Mouse (Mus musculus): ENCODE results near the gene Chchd3. TPM values are rescaled to one million over a fixed set of nuclear protein-coding genes. Genes with fewer than 3 reads are reported as not detected.

Gene Chchd3
- polyA plus RNA-seq, 1 experiment from 2014 or later = 124 TPM

- no peak overlapping the region for H3K4me2 ChIP-seq (replicated peaks; ENCODE audit: low read depth, low read length)
- no peak overlapping the region for H3K27ac ChIP-seq (ENCODE audit: low read depth, low read length)
- no peaks in the 10 kb centered on the region for H3K36me3 ChIP-seq (ENCODE audit: control insufficient read depth, insufficient read depth, low read length)
- ATAC-seq (ENCODE audit: low FRiP score, low TSS enrichment) = no peak
- H3K9ac ChIP-seq (ENCODE audit: low read depth, low read length) = no peak overlapping the region
- WGBS = 68% methylated on average over 5 of the region's 5 CpGs
- no peak overlapping the region for H3K4me3 ChIP-seq (ENCODE audit: low read length)
- H3K27me3 ChIP-seq (ENCODE audit: control insufficient read depth, insufficient read depth, low read length) = no peaks in the 10 kb centered on the region
- H3K9me3 ChIP-seq (ENCODE audit: control insufficient read depth, low read length) = no peaks in the 10 kb centered on the region
- H3K4me1 ChIP-seq (ENCODE audit: control insufficient read depth, insufficient read depth, low read length) = peaks cover 14% of the 10 kb centered on the region; the same call in 1 of the 2 replicates
Measured at GRCm38 (mm10) chr6:32959816-32960550, 100.1 kb downstream of the Chchd3 start.

- Histone ChIP-seq H3K9ac (ENCODE audit: low read depth, low read length) (no peak overlapping the region), H3K4me1 (ENCODE audit: control insufficient read depth, insufficient read depth, low read length) (peaks cover 5% of the 10 kb centered on the region; the same call in 1 of the 2 replicates)
- WGBS = 89% methylated on average over 3 of the region's 3 CpGs
Measured at GRCm38 (mm10) chr6:32955481-32955880, 104.6 kb downstream of the Chchd3 start.

GRCm38 (mm10) chr6:32950973-32951372, 109.1 kb downstream of the Chchd3 start:
- ATAC-seq (ENCODE audit: low FRiP score, low TSS enrichment) = no peak
- Histone ChIP-seq H3K36me3 (ENCODE audit: control insufficient read depth, insufficient read depth, low read length) (no peaks in the 10 kb centered on the region), H3K4me2 (replicated peaks; ENCODE audit: low read depth, low read length) (no peak overlapping the region), H3K9ac (ENCODE audit: low read depth, low read length) (no peak overlapping the region), H3K4me3 (ENCODE audit: low read length) (no peak overlapping the region), H3K27me3 (ENCODE audit: control insufficient read depth, insufficient read depth, low read length) (no peaks in the 10 kb centered on the region), H3K9me3 (ENCODE audit: control insufficient read depth, low read length) (no peaks in the 10 kb centered on the region), H3K27ac (ENCODE audit: low read depth, low read length) (no peak overlapping the region), H3K4me1 (ENCODE audit: control insufficient read depth, insufficient read depth, low read length) (no peaks in the 10 kb centered on the region)
- 80% methylated on average over 4 of the region's 4 CpGs for WGBS

More at GRCm38 (mm10) chr6:32955481-32955880, 104.6 kb downstream of the Chchd3 start:
- no peak for ATAC-seq (ENCODE audit: low FRiP score, low TSS enrichment)
- Histone ChIP-seq H3K27me3 (ENCODE audit: control insufficient read depth, insufficient read depth, low read length) (no peaks in the 10 kb centered on the region), H3K27ac (ENCODE audit: low read depth, low read length) (no peak overlapping the region), H3K4me2 (replicated peaks; ENCODE audit: low read depth, low read length) (no peak overlapping the region), H3K36me3 (ENCODE audit: control insufficient read depth, insufficient read depth, low read length) (no peaks in the 10 kb centered on the region), H3K4me3 (ENCODE audit: low read length) (no peak overlapping the region), H3K9me3 (ENCODE audit: control insufficient read depth, low read length) (no peaks in the 10 kb centered on the region)

GRCm38 (mm10) chr6:32949702-32950101, 110.4 kb downstream of the Chchd3 start:
- Histone ChIP-seq H3K4me1 (ENCODE audit: control insufficient read depth, insufficient read depth, low read length) (no peaks in the 10 kb centered on the region), H3K4me3 (ENCODE audit: low read length) (no peak overlapping the region), H3K27me3 (ENCODE audit: control insufficient read depth, insufficient read depth, low read length) (no peaks in the 10 kb centered on the region), H3K27ac (ENCODE audit: low read depth, low read length) (no peak overlapping the region), H3K4me2 (replicated peaks; ENCODE audit: low read depth, low read length) (no peak overlapping the region), H3K36me3 (ENCODE audit: control insufficient read depth, insufficient read depth, low read length) (no peaks in the 10 kb centered on the region), H3K9me3 (ENCODE audit: control insufficient read depth, low read length) (no peaks in the 10 kb centered on the region), H3K9ac (ENCODE audit: low read depth, low read length) (no peak overlapping the region)
- WGBS = 93% methylated on average over 3 of the region's 3 CpGs
- ATAC-seq (ENCODE audit: low FRiP score, low TSS enrichment) = no peak

- Histone ChIP-seq H3K36me3 (ENCODE audit: control insufficient read depth, insufficient read depth, low read length) (no peaks in the 10 kb centered on the region), H3K27me3 (ENCODE audit: control insufficient read depth, insufficient read depth, low read length) (no peaks in the 10 kb centered on the region), H3K4me3 (ENCODE audit: low read length) (no peak overlapping the region), H3K4me2 (replicated peaks; ENCODE audit: low read depth, low read length) (no peak overlapping the region), H3K4me1 (ENCODE audit: control insufficient read depth, insufficient read depth, low read length) (no peaks in the 10 kb centered on the region), H3K9me3 (ENCODE audit: control insufficient read depth, low read length) (no peaks in the 10 kb centered on the region), H3K27ac (ENCODE audit: low read depth, low read length) (no peak overlapping the region), H3K9ac (ENCODE audit: low read depth, low read length) (no peak overlapping the region)
- ATAC-seq (ENCODE audit: low FRiP score, low TSS enrichment) = no peak
- WGBS = 44% methylated on average over 6 of the region's 6 CpGs
Measured at GRCm38 (mm10) chr6:32947225-32947624, 112.8 kb downstream of the Chchd3 start.

GRCm38 (mm10) chr6:32944956-32945355, 115.1 kb downstream of the Chchd3 start:
- H3K9ac ChIP-seq (ENCODE audit: low read depth, low read length) = no peak overlapping the region
- no peak overlapping the region for H3K4me2 ChIP-seq (replicated peaks; ENCODE audit: low read depth, low read length)
- ATAC-seq (ENCODE audit: low FRiP score, low TSS enrichment) = no peak
- H3K27ac ChIP-seq (ENCODE audit: low read depth, low read length) = no peak overlapping the region
- H3K4me3 ChIP-seq (ENCODE audit: low read length) = no peak overlapping the region
- 94% methylated on average over 1 of the region's 1 CpGs for WGBS
- H3K9me3 ChIP-seq (ENCODE audit: control insufficient read depth, low read length) = no peaks in the 10 kb centered on the region
- no peaks in the 10 kb centered on the region for H3K27me3 ChIP-seq (ENCODE audit: control insufficient read depth, insufficient read depth, low read length)
- no peaks in the 10 kb centered on the region for H3K36me3 ChIP-seq (ENCODE audit: control insufficient read depth, insufficient read depth, low read length)
- peaks cover 5% of the 10 kb centered on the region; the same call in 1 of the 2 replicates for H3K4me1 ChIP-seq (ENCODE audit: control insufficient read depth, insufficient read depth, low read length)

- WGBS = 93% methylated on average over 4 of the region's 4 CpGs
- no peak overlapping the region for H3K4me2 ChIP-seq (replicated peaks; ENCODE audit: low read depth, low read length)
- no peak for ATAC-seq (ENCODE audit: low FRiP score, low TSS enrichment)
Measured at GRCm38 (mm10) chr6:32943651-32944050, 116.4 kb downstream of the Chchd3 start.

GRCm38 (mm10) chr6:32940299-32940698, 119.8 kb downstream of the Chchd3 start:
- Histone ChIP-seq H3K27ac (ENCODE audit: low read depth, low read length) (no peak overlapping the region), H3K36me3 (ENCODE audit: control insufficient read depth, insufficient read depth, low read length) (no peaks in the 10 kb centered on the region), H3K9me3 (ENCODE audit: control insufficient read depth, low read length) (no peaks in the 10 kb centered on the region), H3K4me3 (ENCODE audit: low read length) (no peak overlapping the region), H3K4me2 (replicated peaks; ENCODE audit: low read depth, low read length) (no peak overlapping the region), H3K27me3 (ENCODE audit: control insufficient read depth, insufficient read depth, low read length) (no peaks in the 10 kb centered on the region), H3K4me1 (ENCODE audit: control insufficient read depth, insufficient read depth, low read length) (peaks cover 5% of the 10 kb centered on the region; the same call in 1 of the 2 replicates), H3K9ac (ENCODE audit: low read depth, low read length) (no peak overlapping the region)
- peak; percentile 72; the same call in 1 of the 2 replicates for ATAC-seq (ENCODE audit: low FRiP score, low TSS enrichment)
- WGBS = 29% methylated on average over 11 of the region's 11 CpGs

More at GRCm38 (mm10) chr6:32943651-32944050, 116.4 kb downstream of the Chchd3 start:
- Histone ChIP-seq H3K9me3 (ENCODE audit: control insufficient read depth, low read length) (no peaks in the 10 kb centered on the region), H3K36me3 (ENCODE audit: control insufficient read depth, insufficient read depth, low read length) (no peaks in the 10 kb centered on the region), H3K9ac (ENCODE audit: low read depth, low read length) (no peak overlapping the region), H3K4me1 (ENCODE audit: control insufficient read depth, insufficient read depth, low read length) (peaks cover 5% of the 10 kb centered on the region; the same call in 1 of the 2 replicates), H3K27me3 (ENCODE audit: control insufficient read depth, insufficient read depth, low read length) (no peaks in the 10 kb centered on the region), H3K27ac (ENCODE audit: low read depth, low read length) (no peak overlapping the region), H3K4me3 (ENCODE audit: low read length) (no peak overlapping the region)

- no peak for ATAC-seq (ENCODE audit: low FRiP score, low TSS enrichment)
- WGBS = 97% methylated on average over 1 of the region's 1 CpGs
- H3K27me3 ChIP-seq (ENCODE audit: control insufficient read depth, insufficient read depth, low read length) = no peaks in the 10 kb centered on the region
- no peak overlapping the region for H3K9ac ChIP-seq (ENCODE audit: low read depth, low read length)
- H3K36me3 ChIP-seq (ENCODE audit: control insufficient read depth, insufficient read depth, low read length) = no peaks in the 10 kb centered on the region
- H3K9me3 ChIP-seq (ENCODE audit: control insufficient read depth, low read length) = no peaks in the 10 kb centered on the region
- H3K27ac ChIP-seq (ENCODE audit: low read depth, low read length) = no peak overlapping the region
- H3K4me1 ChIP-seq (ENCODE audit: control insufficient read depth, insufficient read depth, low read length) = peaks cover 5% of the 10 kb centered on the region; the same call in 1 of the 2 replicates
- H3K4me2 ChIP-seq (replicated peaks; ENCODE audit: low read depth, low read length) = no peak overlapping the region
- H3K4me3 ChIP-seq (ENCODE audit: low read length) = no peak overlapping the region
Measured at GRCm38 (mm10) chr6:32937643-32938042, 122.4 kb downstream of the Chchd3 start.
